Mouse (Mus musculus) kidney, adult 11 months (tissue): ENCODE results near the gene Gm3880.
"Not testable (repeated sequence)": the region's sequence is repeated elsewhere in the genome, so short reads cannot be mapped to it uniquely, and the experiment has no call there.

Experiments used
- DNase-seq: peaks from one replicate; pipeline ENCODE4 v3.0.0; 2022

Gm3880 gene

GRCm38 (mm10) chrX:102686872-102687271 is at the start of gene Gm3880:
Gm3880 (minus strand) TSS chrX:102686972.
- DNase-seq = not testable (repeated sequence)

GRCm38 (mm10) chrX:102724226-102724625 is 37.5 kb upstream of the Gm3880 start:
- not testable (repeated sequence) for DNase-seq

- not testable (repeated sequence) for DNase-seq
These were observed 20.8 kb upstream of the Gm3880 start, which contains the start of the genes Gm9112 and Dmrtc1b for GRCm38 (mm10) chrX:102707535-102707934. Gm9112 (minus strand) TSS chrX:102707635. Dmrtc1b (plus strand) TSS chrX:102707865.

GRCm38 (mm10) chrX:102700636-102701035 is 13.9 kb upstream of the Gm3880 start:
- DNase-seq = not testable (repeated sequence)

- DNase-seq = not testable (repeated sequence)
These were observed 2.5 kb upstream of the Gm3880 start for GRCm38 (mm10) chrX:102689252-102689651.

- not testable (repeated sequence) for DNase-seq
These were observed 2.1 kb downstream of the Gm3880 start for GRCm38 (mm10) chrX:102684706-102685105.

- no peak for DNase-seq
These were observed 20.1 kb downstream of the Gm3880 start for GRCm38 (mm10) chrX:102666641-102667040.

GRCm38 (mm10) chrX:102660712-102661111 is 26.1 kb downstream of the Gm3880 start:
- DNase-seq = no peak

- DNase-seq = no peak
These were observed 41.1 kb downstream of the Gm3880 start for GRCm38 (mm10) chrX:102645691-102646090.

GRCm38 (mm10) chrX:102645146-102645545 is 41.6 kb downstream of the Gm3880 start:
- no peak for DNase-seq

- no peak for DNase-seq
These were observed 42.2 kb downstream of the Gm3880 start for GRCm38 (mm10) chrX:102644573-102644951.

GRCm38 (mm10) chrX:102643823-102644572 is 42.8 kb downstream of the Gm3880 start, which contains the start of gene Phka1:
Phka1 (minus strand) TSS chrX:102644246.
- DNase-seq = peak; percentile 79
